Mouse (Mus musculus) lung, adult 10 weeks (tissue): Measurements from ENCODE around the gene Depdc5. TPM values are rescaled to one million over a fixed set of nuclear protein-coding genes. Genes with fewer than 3 reads are reported as not detected.

Experiments used
- polyA plus RNA-seq: library from polyadenylated mRNA; stranded (reverse); fragments of 350-450 nt; fragmentation: Illumina TruSeq; extraction: RNeasy Lipid Tissue Mini Kit (QIAGEN cat#74804); gene quantifications from one replicate; pipeline ENCODE4 v1.2.3, GENCODE M21; 2014; ENCODE audit warnings: low read depth, low replicate concordance; ENCODE audit not compliant: insufficient read depth

Depdc5 gene
- polyA plus RNA-seq = 5.8 TPM

DNA sequence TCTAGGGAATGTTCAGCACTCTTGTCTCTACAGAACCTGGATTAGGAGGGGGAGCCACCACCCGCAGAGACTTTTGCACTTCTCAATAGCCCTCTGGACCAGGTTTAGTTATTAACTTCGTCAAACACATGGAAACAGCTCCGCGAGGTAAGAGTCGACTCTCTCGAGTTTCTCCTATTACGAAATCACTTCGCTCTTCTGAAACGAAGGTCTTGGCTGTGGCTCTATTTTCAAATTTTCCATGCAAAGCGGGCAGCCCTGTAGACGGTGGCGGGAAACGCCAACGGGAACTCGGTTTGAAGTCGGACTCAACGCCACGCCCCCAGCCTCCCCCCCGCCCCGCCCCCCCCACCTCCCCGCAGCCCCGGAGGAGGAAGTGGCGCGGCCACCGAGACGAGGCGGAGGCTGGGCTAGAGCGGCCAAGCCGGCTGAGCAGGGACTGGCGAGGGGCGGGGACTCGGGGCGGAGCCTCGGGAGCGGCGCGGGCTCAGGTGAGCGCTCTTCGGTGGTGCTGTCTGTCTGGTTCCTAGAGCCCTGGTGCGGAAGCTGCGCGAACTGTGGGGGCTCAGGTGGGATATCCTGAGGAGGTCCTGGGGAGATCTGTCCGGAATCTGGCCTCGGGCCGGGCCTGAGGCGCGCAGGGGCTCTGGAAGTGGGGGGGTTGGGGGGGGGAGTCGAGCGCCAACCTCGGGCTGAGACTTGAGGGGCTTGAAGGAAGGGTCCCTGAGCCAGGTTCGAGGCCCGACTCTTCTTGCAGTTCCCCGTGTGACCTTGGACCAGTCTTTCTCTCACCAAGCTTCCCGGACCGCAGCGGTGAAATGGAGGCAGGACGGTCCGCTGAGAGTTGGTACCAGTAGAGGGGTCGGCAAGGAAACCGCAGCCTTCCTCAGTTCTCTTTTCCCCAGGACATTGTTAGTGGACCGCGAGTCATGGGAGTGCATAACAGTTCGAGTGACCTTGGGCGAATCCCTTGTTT is at the start of gene Depdc5:
Gene Depdc5, plus strand, starts transcription at position 449 of the 976 bp plus-strand sequence.

GRCm38 (mm10) chr5:32827009-32827408 is 36.5 kb upstream of the Depdc5 start, which contains the start of gene Gm20671:
TSS of gene Gm20671 (minus strand) at chr5:32827109.

GRCm38 (mm10) chr5:32853731-32854507 is 9.6 kb upstream of the Depdc5 start, which contains the start of gene Prr14l:
TSS of gene Prr14l (minus strand) at chr5:32854256.

GRCm38 (mm10) chr5:33018561-33019425 is 155.3 kb downstream of the Depdc5 start, which contains the start of gene Ywhah:
TSS of gene Ywhah (plus strand) at chr5:33018816.

Other genes with a start within 250 kb of the Depdc5 start
- 37.5 TPM for gene Pisd, start 78.1 kb upstream of the Depdc5 start, polyA plus RNA-seq
- gene Gm20671, start 36.6 kb upstream of the Depdc5 start, polyA plus RNA-seq = not detected
- 2.2 TPM for gene Prr14l, start 9.4 kb upstream of the Depdc5 start, polyA plus RNA-seq
- 152 TPM for gene Ywhah, start 155.1 kb downstream of the Depdc5 start, polyA plus RNA-seq
- gene Slc5a1, start 240.5 kb downstream of the Depdc5 start, polyA plus RNA-seq = 0.95 TPM